Mouse (Mus musculus): ENCODE data around the gene Tmem150b. TPM values are rescaled to one million over a fixed set of nuclear protein-coding genes. Genes with fewer than 3 reads are reported as not detected.

Tmem150b gene
- total and polyA plus RNA-seq, 3 experiments = 0.11 to 1.7 (median 1.1) TPM

DNA sequence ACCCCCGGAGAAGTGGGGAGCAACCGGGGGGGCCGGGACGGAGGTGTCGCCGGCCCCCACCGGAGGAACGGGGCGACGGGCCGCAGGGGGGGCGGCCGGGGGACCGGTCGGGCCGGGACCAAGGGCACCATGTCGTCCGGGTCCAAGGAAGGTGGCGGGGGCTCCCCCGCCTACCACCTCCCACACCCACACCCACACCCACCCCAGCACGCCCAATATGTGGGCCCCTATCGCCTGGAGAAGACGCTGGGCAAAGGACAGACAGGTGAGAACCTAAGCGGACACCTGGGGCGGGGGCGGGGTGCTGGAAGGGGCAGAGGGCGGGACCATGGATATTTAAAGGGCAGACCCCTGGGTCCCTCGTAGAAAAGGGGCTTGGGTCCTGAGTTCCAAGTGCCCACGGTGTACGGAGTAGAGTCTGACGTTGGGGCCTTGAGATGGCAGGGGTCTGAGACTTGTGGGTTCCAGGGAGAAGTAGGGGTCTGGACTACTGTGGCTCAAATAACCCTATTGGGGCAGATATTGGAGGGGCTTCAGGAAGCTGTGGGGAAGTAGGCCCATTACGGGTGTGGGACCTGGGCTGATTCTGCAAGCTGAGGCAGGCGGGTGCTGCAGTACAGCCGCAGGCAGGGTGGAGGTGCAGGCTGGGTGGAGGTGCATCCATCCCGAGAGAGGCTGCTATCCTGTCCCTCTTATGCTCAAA lies 33.9 kb downstream of the Tmem150b start:
- H3K27me3 ChIP-seq (ENCODE audit: insufficient read depth, low read length) = peaks cover 31% of the 10 kb centered on the region
- DNase-seq (ENCODE audit: low spot score) = no peak
- no peak for ATAC-seq (ENCODE audit: extremely low read depth, insufficient number of reproducible peaks, low FRiP score, poor library complexity, severe bottlenecking)
- TF ChIP-seq GATA1 (IDR thresholded peaks at IDR 0.05; ENCODE audit: borderline replicate concordance, low read length) = no peak
- no peak for TF ChIP-seq TAL1 (conservative IDR thresholded peaks at IDR 0.05; ENCODE audit: low read depth, low read length)
- TF ChIP-seq GATA2 (IDR thresholded peaks at IDR 0.05; ENCODE audit: borderline replicate concordance, low read depth, low read length) = no peak
- no peak for TF ChIP-seq POLR2AphosphoS5 (IDR thresholded peaks at IDR 0.05; ENCODE audit: insufficient replicate concordance, low read depth, low read length)
- H3K4me3 ChIP-seq (ENCODE audit: low read depth, low read length) = no peak overlapping the region
- H3K9me3 ChIP-seq (replicated peaks) = no peaks in the 10 kb centered on the region
- H3K36me3 ChIP-seq (replicated peaks) = no peaks in the 10 kb centered on the region
- H3K4me1 ChIP-seq (ENCODE audit: insufficient read depth, low read depth, low read length) = peaks cover 1% of the 10 kb centered on the region; the same call in 1 of the 2 replicates

- no peak within 1 kb of the TSS for H3K4me3 ChIP-seq (ENCODE audit: low read depth, low read length)
- no peaks in the 10 kb centered on the region for H3K9me3 ChIP-seq (replicated peaks)
- no peak for TF ChIP-seq POLR2AphosphoS5 (IDR thresholded peaks at IDR 0.05; ENCODE audit: insufficient replicate concordance, low read depth, low read length)
- TF ChIP-seq CTCF (IDR thresholded peaks at IDR 0.05; ENCODE audit: low read depth, low read length) = no peak
- TF ChIP-seq GATA1 (IDR thresholded peaks at IDR 0.05; ENCODE audit: borderline replicate concordance, low read length) = no peak
- peaks cover 3% of the 10 kb centered on the region for H3K4me1 ChIP-seq (ENCODE audit: insufficient read depth, low read depth, low read length)
- H3K36me3 ChIP-seq (replicated peaks) = no peaks in the 10 kb centered on the region
- DNase-seq (ENCODE audit: low spot score) (no peak), ATAC-seq (ENCODE audit: extremely low read depth, insufficient number of reproducible peaks, low FRiP score, poor library complexity, severe bottlenecking) (no peak)
- peaks cover 31% of the 10 kb centered on the region for H3K27me3 ChIP-seq (ENCODE audit: insufficient read depth, low read length)
Measured at GRCm38 (mm10) chr7:4690387-4690786, 34.7 kb downstream of the Tmem150b start, which contains the start of gene Brsk1. TSS of gene Brsk1 (plus strand) at chr7:4690604.

GRCm38 (mm10) chr7:4684632-4685417 lies 40.2 kb downstream of the Tmem150b start, which contains the start of gene Hspbp1:
TSS of gene Hspbp1 (minus strand) at chr7:4685068.
- Histone ChIP-seq H3K9me3 (replicated peaks) (no peaks in the 10 kb centered on the region), H3K27me3 (ENCODE audit: insufficient read depth, low read length) (peaks cover 7% of the 10 kb centered on the region; the same call in 1 of the 2 replicates), H3K36me3 (replicated peaks) (peaks cover 32% of the 10 kb centered on the region), H3K4me3 (ENCODE audit: low read depth, low read length) (peak within 1 kb of the TSS; percentile 86), H3K4me1 (ENCODE audit: insufficient read depth, low read depth, low read length) (peaks cover 31% of the 10 kb centered on the region)
- no peak for TF ChIP-seq GATA1 (IDR thresholded peaks at IDR 0.05; ENCODE audit: borderline replicate concordance, low read length)
- no peak for TF ChIP-seq CTCF (IDR thresholded peaks at IDR 0.05; ENCODE audit: low read depth, low read length)
- TF ChIP-seq GATA2 (IDR thresholded peaks at IDR 0.05; ENCODE audit: borderline replicate concordance, low read depth, low read length) = no peak
- TF ChIP-seq TAL1 (conservative IDR thresholded peaks at IDR 0.05; ENCODE audit: low read depth, low read length) = no peak
- no peak for TF ChIP-seq POLR2AphosphoS5 (IDR thresholded peaks at IDR 0.05; ENCODE audit: insufficient replicate concordance, low read depth, low read length)
- ATAC-seq (ENCODE audit: extremely low read depth, insufficient number of reproducible peaks, low FRiP score, poor library complexity, severe bottlenecking) = peak; percentile 93
- peak; percentile 84 for DNase-seq (ENCODE audit: low spot score)

GRCm38 (mm10) chr7:4684203-4684602 lies 40.8 kb downstream of the Tmem150b start:
- TF ChIP-seq CTCF (IDR thresholded peaks at IDR 0.05; ENCODE audit: low read depth, low read length) = no peak
- no peak for TF ChIP-seq GATA1 (IDR thresholded peaks at IDR 0.05; ENCODE audit: borderline replicate concordance, low read length)
- TF ChIP-seq GATA2 (IDR thresholded peaks at IDR 0.05; ENCODE audit: borderline replicate concordance, low read depth, low read length) = no peak
- TF ChIP-seq TAL1 (conservative IDR thresholded peaks at IDR 0.05; ENCODE audit: low read depth, low read length) = no peak
- no peak for TF ChIP-seq POLR2AphosphoS5 (IDR thresholded peaks at IDR 0.05; ENCODE audit: insufficient replicate concordance, low read depth, low read length)
- H3K36me3 ChIP-seq (replicated peaks) = peaks cover 35% of the 10 kb centered on the region
- ATAC-seq (ENCODE audit: extremely low read depth, insufficient number of reproducible peaks, low FRiP score, poor library complexity, severe bottlenecking) (no peak), DNase-seq (ENCODE audit: low spot score) (peak; percentile 9)
- H3K4me1 ChIP-seq (ENCODE audit: insufficient read depth, low read depth, low read length) = peaks cover 31% of the 10 kb centered on the region
- peaks cover under 1% of the 10 kb centered on the region; the same call in 1 of the 2 replicates for H3K27me3 ChIP-seq (ENCODE audit: insufficient read depth, low read length)
- peak overlapping the region; percentile 86 for H3K4me3 ChIP-seq (ENCODE audit: low read depth, low read length)
- no peaks in the 10 kb centered on the region for H3K9me3 ChIP-seq (replicated peaks)

DNA sequence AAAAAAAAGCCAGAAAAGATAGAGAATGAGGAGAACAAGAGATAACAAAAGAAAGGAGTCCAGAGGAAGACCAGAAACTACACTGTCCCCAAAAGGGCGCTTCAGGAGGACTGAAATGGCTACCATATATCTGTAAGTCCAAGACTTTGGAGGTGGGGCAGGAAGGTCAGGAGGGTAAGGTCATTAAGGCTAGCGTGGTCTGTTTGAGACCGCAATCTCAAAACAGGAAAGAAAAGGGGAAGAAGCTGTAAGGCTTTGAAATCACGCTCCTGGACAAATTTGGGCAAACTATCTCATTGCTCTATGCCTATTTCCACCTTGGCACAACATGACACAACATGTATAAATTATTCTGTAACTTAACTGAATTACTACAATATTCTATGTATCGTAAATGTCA lies 41.7 kb downstream of the Tmem150b start:
- Histone ChIP-seq H3K4me3 (ENCODE audit: low read depth, low read length) (no peak overlapping the region; the same call in 1 of the 2 replicates), H3K36me3 (replicated peaks) (peaks cover 40% of the 10 kb centered on the region), H3K9me3 (replicated peaks) (no peaks in the 10 kb centered on the region), H3K4me1 (ENCODE audit: insufficient read depth, low read depth, low read length) (peaks cover 31% of the 10 kb centered on the region), H3K27me3 (ENCODE audit: insufficient read depth, low read length) (no peaks in the 10 kb centered on the region)
- ATAC-seq (ENCODE audit: extremely low read depth, insufficient number of reproducible peaks, low FRiP score, poor library complexity, severe bottlenecking) (no peak), DNase-seq (ENCODE audit: low spot score) (no peak)
- no peak for TF ChIP-seq POLR2AphosphoS5 (IDR thresholded peaks at IDR 0.05; ENCODE audit: insufficient replicate concordance, low read depth, low read length)
- no peak for TF ChIP-seq TAL1 (conservative IDR thresholded peaks at IDR 0.05; ENCODE audit: low read depth, low read length)
- no peak for TF ChIP-seq GATA2 (IDR thresholded peaks at IDR 0.05; ENCODE audit: borderline replicate concordance, low read depth, low read length)
- no peak for TF ChIP-seq GATA1 (IDR thresholded peaks at IDR 0.05; ENCODE audit: borderline replicate concordance, low read length)
- TF ChIP-seq CTCF (IDR thresholded peaks at IDR 0.05; ENCODE audit: low read depth, low read length) = no peak

DNA sequence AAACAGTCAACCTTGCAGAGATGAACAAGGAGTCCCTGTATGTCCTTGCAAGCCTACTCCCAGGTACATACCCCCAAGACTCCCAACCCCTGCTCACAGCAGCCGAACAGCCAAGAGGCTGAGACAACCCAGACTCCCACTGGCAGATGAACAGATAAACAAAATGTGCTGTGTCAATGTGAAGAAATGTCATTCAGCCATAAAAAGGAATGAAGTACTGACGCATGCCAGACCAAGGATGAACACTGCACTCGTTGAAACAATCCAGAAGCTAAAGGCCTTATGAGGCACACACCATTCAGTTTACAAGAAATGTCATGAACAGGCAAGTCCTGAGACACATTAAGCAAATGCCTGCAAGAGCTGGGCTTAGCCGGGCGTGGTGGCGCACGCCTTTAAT lies 49.8 kb downstream of the Tmem150b start:
- TF ChIP-seq GATA1 (IDR thresholded peaks at IDR 0.05; ENCODE audit: borderline replicate concordance, low read length) (no peak), POLR2AphosphoS5 (IDR thresholded peaks at IDR 0.05; ENCODE audit: insufficient replicate concordance, low read depth, low read length) (no peak), CTCF (IDR thresholded peaks at IDR 0.05; ENCODE audit: low read depth, low read length) (no peak), GATA2 (IDR thresholded peaks at IDR 0.05; ENCODE audit: borderline replicate concordance, low read depth, low read length) (no peak), TAL1 (conservative IDR thresholded peaks at IDR 0.05; ENCODE audit: low read depth, low read length) (no peak)
- peaks cover 46% of the 10 kb centered on the region for H3K4me1 ChIP-seq (ENCODE audit: insufficient read depth, low read depth, low read length)
- peaks cover 89% of the 10 kb centered on the region for H3K36me3 ChIP-seq (replicated peaks)
- ATAC-seq (ENCODE audit: extremely low read depth, insufficient number of reproducible peaks, low FRiP score, poor library complexity, severe bottlenecking) (no peak), DNase-seq (ENCODE audit: low spot score) (no peak)
- no peak overlapping the region for H3K4me3 ChIP-seq (ENCODE audit: low read depth, low read length)
- no peaks in the 10 kb centered on the region for H3K27me3 ChIP-seq (ENCODE audit: insufficient read depth, low read length)
- H3K9me3 ChIP-seq (replicated peaks) = no peaks in the 10 kb centered on the region

Data from G1E (cell line).